Mouse (Mus musculus) neural tube, embryonic 12.5 days (tissue): ENCODE data around the gene Rbm4b. TPM values are rescaled to one million over a fixed set of nuclear protein-coding genes. Genes with fewer than 3 reads are reported as not detected.

Experiments used
- ATAC-seq: fragments of 200-750 bp; cut with Nextera tagmentation; 2 replicates; pipeline ENCODE4 v1.8.0; 2017; ENCODE audit warnings: low read depth, mild to moderate bottlenecking, moderate TSS enrichment, moderate library complexity; ENCODE audit not compliant: low FRiP score
- H3K27ac ChIP-seq: fragments of 300-500 bp; sonication (generic); 2 replicates; pipeline ENCODE4 v1.5.1; 2016
- H3K27me3 ChIP-seq: fragments of 300-500 bp; sonication (generic); replicated peaks from 2 replicates; pipeline ENCODE4 v1.6.1; 2016; ENCODE audit warnings: mild to moderate bottlenecking
- H3K36me3 ChIP-seq: fragments of 300-500 bp; sonication (generic); 2 replicates; pipeline ENCODE4 v1.6.1; 2016; ENCODE audit warnings: mild to moderate bottlenecking
- H3K4me1 ChIP-seq: fragments of 300-500 bp; sonication (generic); 2 replicates; pipeline ENCODE4 v1.6.1; 2016
- H3K4me2 ChIP-seq: fragments of 300-500 bp; sonication (generic); replicated peaks from 2 replicates; pipeline ENCODE4 v1.6.1; 2016; ENCODE audit warnings: mild to moderate bottlenecking
- H3K4me3 ChIP-seq: fragments of 300-500 bp; sonication (generic); 2 replicates; pipeline ENCODE4 v1.5.1; 2016
- H3K9ac ChIP-seq: fragments of 300-500 bp; sonication (generic); 2 replicates; pipeline ENCODE4 v1.6.1; 2016; ENCODE audit warnings: mild to moderate bottlenecking
- H3K9me3 ChIP-seq: fragments of 300-500 bp; sonication (generic); 2 replicates; pipeline ENCODE4 v1.6.1; 2016; ENCODE audit warnings: mild to moderate bottlenecking
- WGBS: fragments of 180-500 bp; shearing (Covaris S2); methylation state at CpG from one replicate; pipeline ENCODE4 v1.1.7; 2016; 5-methylcytosine and 5-hydroxymethylcytosine counted together
- polyA plus RNA-seq: library from polyadenylated mRNA; unstranded; fragments of >200 nt; fragmentation: Nextera tagmentation; extraction: Ambion mirVana; gene quantifications from 2 replicates; pipeline ENCODE4 v1.2.1, GENCODE M21; 2016

Gene Rbm4b
- polyA plus RNA-seq = 157 and 164 TPM in 2 replicates

DNA sequence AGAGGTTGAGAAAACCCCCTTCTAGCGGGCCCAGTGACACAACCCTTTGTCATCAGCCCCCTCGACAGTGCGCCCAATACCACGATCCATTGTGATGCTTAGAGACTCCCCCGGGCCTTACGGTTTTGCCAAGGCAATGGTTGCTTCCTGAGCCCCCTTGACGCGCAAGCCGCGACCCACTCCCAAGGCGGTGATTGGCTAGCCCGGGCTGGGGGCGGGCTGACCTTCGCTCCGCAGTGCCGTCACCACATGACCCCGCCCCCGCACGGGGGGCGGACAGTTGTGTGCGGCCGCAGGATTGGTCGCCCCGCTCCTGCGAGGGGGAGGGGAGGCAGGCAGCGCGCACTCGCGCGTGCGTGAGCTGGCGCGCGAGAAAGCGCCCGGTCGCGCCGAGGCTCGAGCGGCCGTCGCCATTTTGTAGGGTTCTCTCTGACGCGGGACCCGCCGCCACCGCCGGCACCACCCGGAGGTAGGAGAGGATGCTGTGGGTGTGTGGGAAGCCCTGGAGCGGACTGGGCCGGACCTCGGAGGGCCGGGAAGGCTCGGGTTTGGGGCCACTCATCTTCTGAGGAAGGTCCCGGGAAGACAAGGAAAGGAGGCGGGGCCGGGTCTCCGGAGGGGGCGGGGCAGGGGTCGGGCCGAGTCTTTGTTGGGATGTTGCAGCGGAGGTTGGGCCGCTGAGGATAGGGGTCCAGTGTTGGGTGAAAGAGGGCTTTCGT is at the start of gene Rbm4b:
Gene Rbm4b, plus strand, starts transcription at position 305 of the 719 bp plus-strand sequence.
- Histone ChIP-seq H3K36me3 (peaks cover 35% of the 10 kb centered on the region), H3K4me1 (peaks cover 23% of the 10 kb centered on the region), H3K27me3 (no peaks in the 10 kb centered on the region), H3K27ac (peak within 1 kb of the TSS; percentile 87), H3K9ac (peak within 1 kb of the TSS; percentile 76), H3K9me3 (no peaks in the 10 kb centered on the region), H3K4me3 (peak within 1 kb of the TSS; percentile 56), H3K4me2 (peak within 1 kb of the TSS; percentile 64)
- peak; percentile 96 for ATAC-seq
- under 1% methylated on average over 65 of the region's 65 CpGs for WGBS

DNA sequence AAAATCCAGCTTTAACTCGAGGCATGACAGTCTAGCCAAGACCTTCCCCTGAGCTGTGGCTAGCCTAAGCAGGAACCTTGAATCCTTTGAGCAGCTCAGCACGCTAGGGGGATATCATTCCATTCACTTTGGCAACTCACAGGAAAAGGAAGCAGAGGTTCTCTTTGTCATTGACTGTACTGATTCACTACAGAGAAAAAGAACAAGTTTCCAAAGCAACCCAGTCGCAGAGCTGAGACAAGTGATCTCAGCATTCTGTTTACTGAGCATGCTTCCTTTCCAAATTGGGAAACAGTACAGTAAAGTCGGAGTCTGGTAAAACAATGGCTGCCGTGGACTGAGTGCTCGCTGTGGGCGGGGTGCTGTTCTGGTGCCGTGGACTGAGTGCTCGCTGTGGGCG is 47.5 kb upstream of the Rbm4b start:
- H3K9me3 ChIP-seq = no peaks in the 10 kb centered on the region
- WGBS = 87% methylated on average over 10 of the region's 10 CpGs

GRCm38 (mm10) chr19:4711098-4711600 is 45.1 kb upstream of the Rbm4b start, which contains the start of gene Sptbn2:
TSS of gene Sptbn2 (plus strand) at chr19:4711167.
- peak; percentile 35; the same call in 1 of the 2 replicates for ATAC-seq
- Histone ChIP-seq H3K27me3 (0 out of 2 replicates have a peak, but pooled peaks cover 3% of the 10 kb centered on the region), H3K4me1 (peaks cover 33% of the 10 kb centered on the region), H3K4me3 (peak within 1 kb of the TSS; percentile 78), H3K27ac (peak within 1 kb of the TSS; percentile 90), H3K4me2 (peak within 1 kb of the TSS; percentile 84), H3K9ac (peak within 1 kb of the TSS; percentile 94), H3K36me3 (no peaks in the 10 kb centered on the region), H3K9me3 (no peaks in the 10 kb centered on the region)
- WGBS = 9% methylated on average over 13 of the region's 13 CpGs

More for the DNA sequence above, 47.5 kb upstream of the Rbm4b start:
- H3K36me3 ChIP-seq = no peaks in the 10 kb centered on the region
- 0 out of 2 replicates have a peak, but pooled peaks cover 3% of the 10 kb centered on the region for H3K27me3 ChIP-seq
- H3K4me2 ChIP-seq = no peak overlapping the region
- no peak for ATAC-seq
- no peak overlapping the region for H3K27ac ChIP-seq
- H3K4me3 ChIP-seq = no peak overlapping the region
- peaks cover 19% of the 10 kb centered on the region for H3K4me1 ChIP-seq
- H3K9ac ChIP-seq = no peak overlapping the region

- Histone ChIP-seq H3K27me3 (0 out of 2 replicates have a peak, but pooled peaks cover 3% of the 10 kb centered on the region), H3K4me3 (peak overlapping the region; percentile 78), H3K9ac (peak overlapping the region; percentile 94), H3K36me3 (no peaks in the 10 kb centered on the region), H3K9me3 (no peaks in the 10 kb centered on the region), H3K27ac (peak overlapping the region; percentile 90), H3K4me1 (peaks cover 33% of the 10 kb centered on the region), H3K4me2 (peak overlapping the region; percentile 84)
- ATAC-seq = peak; percentile 87
- 1% methylated on average over 43 of the region's 65 CpGs for WGBS
Observed at GRCm38 (mm10) chr19:4711601-4712155, 44.6 kb upstream of the Rbm4b start.

DNA sequence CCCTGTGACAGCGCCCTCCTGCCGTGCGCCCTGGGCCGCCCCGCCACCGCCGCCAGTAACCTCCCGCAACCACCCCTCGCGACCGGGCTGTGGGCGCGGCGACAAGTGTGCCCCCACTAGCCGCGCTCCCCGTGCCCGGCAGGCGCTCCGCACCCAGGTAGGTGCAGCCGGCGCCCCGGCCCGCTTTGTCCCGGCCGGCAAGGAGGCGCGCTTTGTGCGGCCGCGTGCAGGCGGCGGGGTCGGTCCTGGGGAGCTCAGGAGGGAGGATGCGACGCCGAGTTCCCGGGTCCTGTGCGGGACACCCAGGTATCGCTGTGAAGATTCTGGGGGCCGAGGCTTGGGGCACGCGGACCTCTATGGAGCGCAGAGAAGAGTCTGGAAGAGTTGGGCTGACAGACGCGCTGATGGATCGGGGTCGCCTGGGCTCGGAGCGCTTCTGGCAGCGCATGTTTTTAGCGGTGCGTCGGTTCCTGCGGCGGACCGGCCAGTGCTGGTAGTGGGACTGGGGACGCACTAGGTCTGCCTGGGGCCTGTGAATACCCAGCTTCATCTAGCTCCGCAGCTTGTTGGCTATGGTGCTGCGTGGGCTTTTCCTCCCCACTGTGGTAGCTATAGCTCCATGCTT is 44.0 kb upstream of the Rbm4b start:
- Histone ChIP-seq H3K27me3 (0 out of 2 replicates have a peak, but pooled peaks cover 3% of the 10 kb centered on the region), H3K4me3 (peak overlapping the region; percentile 78), H3K4me2 (peak overlapping the region; percentile 84), H3K36me3 (no peaks in the 10 kb centered on the region), H3K9me3 (no peaks in the 10 kb centered on the region), H3K4me1 (peaks cover 33% of the 10 kb centered on the region), H3K9ac (peak overlapping the region; percentile 94), H3K27ac (peak overlapping the region; percentile 90)
- WGBS = under 1% methylated on average over 58 of the region's 60 CpGs
- peak; percentile 60 for ATAC-seq

DNA sequence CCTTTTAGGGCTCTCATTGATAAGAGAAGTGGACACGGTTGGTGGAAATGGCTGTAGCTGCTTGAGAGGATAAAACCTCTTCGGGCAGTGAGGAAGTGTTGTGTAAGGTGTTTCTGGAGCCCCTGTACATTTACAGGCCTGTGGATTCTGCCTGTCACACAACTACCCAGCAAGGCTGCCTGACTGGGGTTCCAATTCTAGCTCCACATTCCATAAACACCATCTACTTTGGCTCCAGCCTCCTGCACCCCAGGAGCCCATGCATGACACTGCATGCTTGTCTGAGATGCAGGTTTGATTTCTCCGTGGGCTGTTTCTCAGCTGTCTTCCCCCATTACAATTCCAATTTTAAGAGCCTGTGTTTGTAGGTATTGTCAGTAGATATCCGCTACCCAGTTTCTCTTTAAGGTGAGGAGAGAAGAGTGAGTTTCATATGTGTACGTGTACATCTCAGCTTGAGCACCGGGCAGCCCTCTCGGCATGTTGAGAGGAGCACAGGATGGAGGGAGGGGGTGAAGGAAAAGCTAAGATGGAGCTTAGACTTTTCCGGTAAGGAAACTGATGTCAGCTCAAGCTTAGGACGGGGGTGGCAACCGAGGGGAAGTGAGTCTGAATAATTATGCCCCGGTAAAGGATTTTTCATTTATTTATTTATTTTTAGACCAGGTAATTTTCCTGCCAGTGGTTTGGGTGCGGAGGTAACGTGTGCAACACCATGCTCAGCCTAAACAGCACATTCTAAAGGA is 43.3 kb upstream of the Rbm4b start:
- 38% methylated on average over 13 of the region's 13 CpGs for WGBS
- H3K27ac ChIP-seq = peak overlapping the region; percentile 90; the same call in 1 of the 2 replicates
- peak overlapping the region; percentile 84 for H3K4me2 ChIP-seq
- no peaks in the 10 kb centered on the region for H3K36me3 ChIP-seq
- H3K4me1 ChIP-seq = peaks cover 33% of the 10 kb centered on the region
- no peaks in the 10 kb centered on the region for H3K9me3 ChIP-seq
- 0 out of 2 replicates have a peak, but pooled peaks cover 3% of the 10 kb centered on the region for H3K27me3 ChIP-seq
- H3K4me3 ChIP-seq = peak overlapping the region; percentile 78
- ATAC-seq = no peak
- peak overlapping the region; percentile 94 for H3K9ac ChIP-seq

GRCm38 (mm10) chr19:4713886-4714285 is 42.4 kb upstream of the Rbm4b start:
- H3K4me1 ChIP-seq = peaks cover 33% of the 10 kb centered on the region
- 57% methylated on average over 3 of the region's 3 CpGs for WGBS
- H3K27ac ChIP-seq = no peak overlapping the region
- peaks cover 4% of the 10 kb centered on the region for H3K36me3 ChIP-seq
- 0 out of 2 replicates have a peak, but pooled peaks cover 3% of the 10 kb centered on the region for H3K27me3 ChIP-seq
- ATAC-seq = no peak
- H3K4me2 ChIP-seq = peak overlapping the region; percentile 84
- H3K4me3 ChIP-seq = peak overlapping the region; percentile 78
- no peaks in the 10 kb centered on the region for H3K9me3 ChIP-seq
- peak overlapping the region; percentile 46; the same call in 1 of the 2 replicates for H3K9ac ChIP-seq

GRCm38 (mm10) chr19:4716756-4717155 is 39.5 kb upstream of the Rbm4b start:
- Histone ChIP-seq H3K4me3 (no peak overlapping the region), H3K9ac (no peak overlapping the region), H3K9me3 (no peaks in the 10 kb centered on the region), H3K4me1 (peaks cover 36% of the 10 kb centered on the region), H3K27ac (no peak overlapping the region), H3K36me3 (peaks cover 30% of the 10 kb centered on the region), H3K4me2 (no peak overlapping the region), H3K27me3 (0 out of 2 replicates have a peak, but pooled peaks cover 3% of the 10 kb centered on the region)
- 95% methylated on average over 14 of the region's 14 CpGs for WGBS
- ATAC-seq = no peak

DNA sequence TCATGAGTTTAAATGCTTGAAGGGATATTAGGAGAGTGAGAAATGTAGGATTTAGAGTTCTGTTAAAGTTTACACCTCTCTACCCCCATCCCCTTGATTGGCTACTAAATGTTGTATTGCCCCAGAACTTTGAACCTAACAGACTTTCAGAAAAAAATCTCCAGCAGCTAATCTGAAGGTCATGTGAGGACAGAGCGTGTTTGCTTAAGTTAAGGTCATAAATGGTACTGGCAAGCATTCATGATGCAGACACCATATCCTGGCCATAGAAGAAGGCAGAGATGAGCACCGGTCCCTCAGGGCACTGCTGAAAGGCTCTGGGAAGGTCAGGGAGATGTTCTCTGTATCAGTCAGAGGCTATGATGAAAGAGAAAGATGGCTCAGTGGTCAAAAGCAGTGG is 39.0 kb upstream of the Rbm4b start:
- 95% methylated on average over 2 of the region's 2 CpGs for WGBS
- no peak overlapping the region for H3K4me3 ChIP-seq
- no peaks in the 10 kb centered on the region for H3K9me3 ChIP-seq
- no peak overlapping the region for H3K27ac ChIP-seq
- H3K4me2 ChIP-seq = no peak overlapping the region
- H3K36me3 ChIP-seq = peaks cover 35% of the 10 kb centered on the region
- ATAC-seq = no peak
- H3K27me3 ChIP-seq = 0 out of 2 replicates have a peak, but pooled peaks cover 3% of the 10 kb centered on the region
- H3K4me1 ChIP-seq = peaks cover 35% of the 10 kb centered on the region
- no peak overlapping the region for H3K9ac ChIP-seq

DNA sequence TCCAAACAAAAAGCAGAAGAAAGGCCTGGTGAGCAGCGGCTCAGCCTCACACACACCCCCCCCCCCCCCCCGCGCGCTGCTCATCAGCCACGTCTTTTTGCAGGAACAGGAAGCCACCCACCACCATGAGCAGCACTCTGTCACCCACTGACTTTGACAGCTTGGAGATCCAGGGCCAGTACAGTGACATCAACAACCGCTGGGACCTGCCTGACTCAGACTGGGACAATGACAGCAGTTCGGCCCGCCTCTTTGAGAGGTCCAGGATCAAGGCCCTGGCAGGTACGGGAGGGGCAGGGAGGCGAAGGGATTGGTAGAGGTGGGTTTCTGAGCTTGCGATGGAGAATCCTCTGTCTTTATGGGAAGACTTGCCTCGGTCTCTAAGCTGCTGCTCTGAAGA is 37.6 kb upstream of the Rbm4b start:
- Histone ChIP-seq H3K9ac (0 out of 2 replicates have a peak overlapping the region, but pooled peaks have one; percentile 38), H3K27me3 (no peaks in the 10 kb centered on the region), H3K4me3 (no peak overlapping the region), H3K4me1 (peaks cover 24% of the 10 kb centered on the region), H3K4me2 (no peak overlapping the region), H3K9me3 (no peaks in the 10 kb centered on the region), H3K36me3 (peaks cover 36% of the 10 kb centered on the region), H3K27ac (no peak overlapping the region)
- WGBS = 43% methylated on average over 12 of the region's 12 CpGs
- no peak for ATAC-seq

GRCm38 (mm10) chr19:4719351-4719764 is 36.9 kb upstream of the Rbm4b start:
- Histone ChIP-seq H3K27ac (no peak overlapping the region), H3K9ac (0 out of 2 replicates have a peak overlapping the region, but pooled peaks have one; percentile 38), H3K4me3 (no peak overlapping the region), H3K4me2 (no peak overlapping the region), H3K36me3 (peaks cover 42% of the 10 kb centered on the region), H3K27me3 (no peaks in the 10 kb centered on the region), H3K4me1 (peaks cover 18% of the 10 kb centered on the region), H3K9me3 (no peaks in the 10 kb centered on the region)
- 22% methylated on average over 5 of the region's 5 CpGs for WGBS
- no peak for ATAC-seq
